Mouse (Mus musculus) central nervous system, embryonic 18 days (tissue): ENCODE results near the gene Ubap1. TPM values are rescaled to one million over a fixed set of nuclear protein-coding genes. Genes with fewer than 3 reads are reported as not detected.

Experiments
- polyA plus RNA-seq: library from polyadenylated mRNA; depleted of rRNA; stranded (reverse); fragments of >200 nt; gene quantifications from 2 replicates; pipeline ENCODE4 v1.2.3, GENCODE M21; 2012; rRNA removed

Gene Ubap1
- polyA plus RNA-seq: 43.7 and 48.9 TPM in 2 replicates

DNA sequence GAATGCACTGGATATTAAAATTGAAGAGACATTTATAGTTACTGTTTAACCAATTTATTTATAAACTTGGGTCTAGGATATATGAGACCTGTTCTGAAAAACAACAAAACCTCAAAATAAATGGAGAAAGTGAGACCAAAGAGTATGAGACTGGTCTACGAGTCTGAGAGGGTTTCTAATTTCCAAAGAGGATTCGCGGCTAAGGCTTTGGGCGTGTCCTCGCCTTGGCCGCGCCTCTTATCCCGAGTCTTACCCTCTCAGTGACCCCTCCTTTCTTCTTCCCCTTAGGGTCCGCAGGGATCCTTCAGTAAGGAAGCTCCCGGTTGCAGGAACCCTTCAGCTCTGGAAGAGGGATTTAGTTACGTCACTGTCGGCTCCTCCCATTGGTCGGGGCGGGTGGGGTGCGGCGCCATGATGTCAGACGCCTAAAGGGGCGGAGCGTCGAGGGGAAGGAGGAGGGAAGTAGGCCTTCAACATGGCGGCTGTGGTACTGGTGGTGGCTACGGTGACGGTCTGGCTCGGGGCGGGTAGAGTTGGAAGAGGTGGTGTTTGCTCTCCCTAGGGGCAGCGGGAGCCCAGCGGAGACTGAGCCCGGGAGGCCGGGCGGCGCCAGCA is at the start of gene Ubap1:
TSS of gene Ubap1 (plus strand) at position 413 of the 615 bp plus-strand sequence.

DNA sequence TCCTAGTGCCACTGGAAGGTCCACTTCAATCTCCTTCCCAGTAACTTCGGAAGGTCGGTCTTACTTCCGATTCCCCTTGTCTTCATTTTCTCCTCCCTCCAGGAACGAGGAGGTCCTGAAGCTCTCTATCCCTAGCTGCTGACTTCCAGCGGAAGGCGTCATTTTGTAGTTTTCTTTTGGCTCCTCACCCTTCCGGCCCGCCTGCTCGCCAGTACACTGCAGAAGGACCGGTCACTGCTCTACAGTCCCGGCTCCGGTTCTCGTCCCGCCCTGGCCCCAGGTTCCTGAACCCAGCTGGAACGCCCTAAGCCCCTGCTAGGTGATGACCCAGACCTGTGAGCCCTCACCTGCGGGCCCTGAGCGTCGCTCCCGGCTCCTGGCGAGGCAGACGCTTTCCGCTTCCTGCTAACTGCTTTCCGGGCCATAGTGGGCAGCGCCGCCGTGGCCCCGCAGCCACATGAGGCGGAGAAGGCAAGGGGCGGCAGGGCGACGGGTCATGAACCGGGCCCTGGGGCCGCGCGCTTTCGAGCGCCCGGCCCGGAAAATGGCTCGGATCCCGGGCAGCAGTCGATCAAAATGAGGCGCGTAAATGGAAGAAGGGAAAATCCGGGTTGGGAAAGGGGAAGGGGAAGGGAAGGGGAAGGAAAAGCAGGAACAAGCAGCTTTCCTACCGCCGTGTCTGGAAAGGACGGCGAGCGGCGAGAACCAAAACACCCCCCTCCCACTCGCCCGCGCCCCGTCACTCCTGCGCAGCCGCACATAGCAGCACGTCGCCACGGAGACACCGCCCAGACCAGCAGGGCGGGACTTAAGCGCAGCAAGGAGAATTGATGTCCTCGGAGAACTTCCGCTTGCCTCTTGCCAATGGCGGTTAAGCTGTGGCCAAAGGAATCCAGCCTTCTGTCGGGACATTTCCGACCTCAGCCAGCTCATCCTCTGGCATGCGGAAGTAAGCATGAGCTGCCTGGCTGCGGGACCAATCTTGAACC is 34.4 kb upstream of the Ubap1 start, which contains the start of gene Dcaf12:
TSS of gene Dcaf12 (minus strand) at position 749 of the 989 bp plus-strand sequence.

Other genes starting within 250 kb of the Ubap1 start
- gene Nol6, start 224.5 kb upstream of the Ubap1 start, polyA plus RNA-seq: 50.3 and 55.3 TPM in 2 replicates
- 150 and 160 TPM in 2 replicates for gene Ube2r2, start 213.3 kb upstream of the Ubap1 start, polyA plus RNA-seq
- gene Ubap2, start 73.9 kb upstream of the Ubap1 start, polyA plus RNA-seq: 32.4 and 39.1 TPM in 2 replicates
- 48.0 and 48.1 TPM in 2 replicates for gene Dcaf12, start 34.1 kb upstream of the Ubap1 start, polyA plus RNA-seq
- 2.0 and 2.1 TPM in 2 replicates for gene Kif24, start 115.9 kb downstream of the Ubap1 start, polyA plus RNA-seq
- 77.3 and 78.1 TPM in 2 replicates for gene Nudt2, start 116.2 kb downstream of the Ubap1 start, polyA plus RNA-seq
- 7.1 and 8.6 TPM in 2 replicates for gene AI464131, start 154.1 kb downstream of the Ubap1 start, polyA plus RNA-seq
- 12.6 and 14.2 TPM in 2 replicates for gene 1110017D15Rik, start 168.3 kb downstream of the Ubap1 start, polyA plus RNA-seq
- 91.5 and 99.1 TPM in 2 replicates for gene Fam219a, start 220.5 kb downstream of the Ubap1 start, polyA plus RNA-seq
- gene Dnaic1, start 220.8 kb downstream of the Ubap1 start, polyA plus RNA-seq: 2.5 and 2.7 TPM in 2 replicates